Mouse (Mus musculus): Measurements from ENCODE around the gene Aasdh.
"Not testable (repeated sequence)": the region's sequence is repeated elsewhere in the genome, so short reads cannot be mapped to it uniquely, and the experiment has no call there.

Gene Aasdh

DNA sequence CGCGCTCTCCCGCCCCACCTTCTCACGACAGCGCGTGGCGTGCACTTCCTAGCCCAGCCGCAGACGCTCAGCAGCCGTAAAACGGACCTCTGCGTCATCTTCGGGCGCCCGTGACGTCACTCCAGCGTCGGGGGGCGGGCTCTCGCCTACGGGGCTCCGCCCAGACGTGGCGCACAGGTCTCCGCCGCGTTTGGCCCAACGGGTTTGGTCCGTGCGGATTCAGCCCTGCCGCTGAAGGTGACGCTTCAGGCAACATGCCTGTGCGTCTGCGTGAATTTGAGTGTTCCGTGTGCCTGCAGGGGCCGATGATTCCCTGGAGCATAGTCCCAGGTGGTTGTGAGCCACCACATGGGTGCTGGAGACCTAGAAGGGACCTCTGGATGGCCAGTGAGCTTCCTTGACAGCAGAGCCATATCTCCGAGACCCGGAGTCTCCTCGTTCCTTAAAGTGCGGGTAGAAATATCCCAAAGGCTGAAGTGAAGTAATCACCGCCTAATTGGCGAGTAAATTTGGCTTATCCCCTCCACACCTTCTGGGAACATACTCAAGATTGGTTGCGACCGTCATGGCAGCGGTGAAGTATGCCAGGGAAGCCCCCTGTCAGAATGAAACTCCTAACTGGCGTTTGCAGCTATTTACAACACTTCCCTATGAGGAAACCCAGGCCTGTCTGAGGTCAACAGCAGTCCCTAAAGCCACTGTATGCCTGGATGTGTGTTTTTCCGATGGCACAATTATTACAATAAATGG, at the start of gene Aasdh:
Aasdh (minus strand) TSS at position 110 of the 750 bp plus-strand sequence.
- peak; percentile 96 to 97 for DNase-seq (ENCODE audit: low spot score in 2 of 2)

DNA sequence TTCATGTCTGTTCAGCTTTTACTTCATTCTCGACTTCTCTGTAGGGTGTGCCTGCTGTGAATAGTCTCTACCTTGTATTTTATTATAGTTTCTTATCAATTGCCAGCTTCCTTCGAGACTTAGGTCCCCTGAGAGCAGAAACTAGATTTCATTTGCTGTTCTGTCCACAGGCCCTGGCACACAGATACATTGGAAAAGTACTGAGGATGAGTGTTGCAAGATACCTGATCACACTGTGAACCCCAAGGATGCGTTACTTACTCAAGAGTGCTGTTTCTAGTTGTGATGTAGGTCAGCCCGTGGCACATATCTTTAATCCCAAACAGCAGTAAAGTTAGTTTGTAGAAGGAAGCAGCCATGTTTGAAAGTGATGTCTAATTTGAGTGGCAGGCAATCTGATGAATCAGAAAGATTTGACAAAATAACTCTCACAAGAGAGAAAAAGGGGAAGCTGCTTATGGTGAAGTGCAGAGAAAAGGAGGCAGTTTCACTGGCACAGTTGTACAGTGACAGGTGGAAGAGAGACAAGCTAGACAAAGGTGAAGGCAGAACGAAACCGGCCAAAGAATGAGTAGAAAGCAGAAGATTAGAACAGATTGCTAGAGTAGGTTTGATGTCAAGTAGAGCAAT, 49.1 kb upstream of the Aasdh start:
- no peak for DNase-seq (ENCODE audit: low spot score in 2 of 2)

DNA sequence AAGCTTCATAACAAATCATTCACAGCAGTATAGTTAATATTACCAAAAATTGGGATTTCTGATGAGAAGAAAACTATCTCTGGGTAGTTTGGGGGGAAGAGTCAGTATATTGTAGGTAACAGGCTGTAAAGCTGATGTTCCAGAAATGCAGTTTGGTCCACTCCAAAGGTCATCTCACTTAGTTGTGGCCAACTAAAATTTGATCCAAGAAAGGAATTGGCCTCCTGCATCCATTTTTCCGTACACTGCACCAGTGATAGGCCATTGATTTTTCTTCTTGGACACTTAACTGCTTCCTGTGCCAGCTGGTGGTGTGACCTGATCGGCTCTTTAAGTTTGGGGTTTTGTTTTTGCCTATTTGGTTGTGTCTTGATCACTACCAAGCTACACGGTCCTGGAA, 48.5 kb upstream of the Aasdh start:
- DNase-seq (ENCODE audit: low spot score in 2 of 2) = no peak

DNA sequence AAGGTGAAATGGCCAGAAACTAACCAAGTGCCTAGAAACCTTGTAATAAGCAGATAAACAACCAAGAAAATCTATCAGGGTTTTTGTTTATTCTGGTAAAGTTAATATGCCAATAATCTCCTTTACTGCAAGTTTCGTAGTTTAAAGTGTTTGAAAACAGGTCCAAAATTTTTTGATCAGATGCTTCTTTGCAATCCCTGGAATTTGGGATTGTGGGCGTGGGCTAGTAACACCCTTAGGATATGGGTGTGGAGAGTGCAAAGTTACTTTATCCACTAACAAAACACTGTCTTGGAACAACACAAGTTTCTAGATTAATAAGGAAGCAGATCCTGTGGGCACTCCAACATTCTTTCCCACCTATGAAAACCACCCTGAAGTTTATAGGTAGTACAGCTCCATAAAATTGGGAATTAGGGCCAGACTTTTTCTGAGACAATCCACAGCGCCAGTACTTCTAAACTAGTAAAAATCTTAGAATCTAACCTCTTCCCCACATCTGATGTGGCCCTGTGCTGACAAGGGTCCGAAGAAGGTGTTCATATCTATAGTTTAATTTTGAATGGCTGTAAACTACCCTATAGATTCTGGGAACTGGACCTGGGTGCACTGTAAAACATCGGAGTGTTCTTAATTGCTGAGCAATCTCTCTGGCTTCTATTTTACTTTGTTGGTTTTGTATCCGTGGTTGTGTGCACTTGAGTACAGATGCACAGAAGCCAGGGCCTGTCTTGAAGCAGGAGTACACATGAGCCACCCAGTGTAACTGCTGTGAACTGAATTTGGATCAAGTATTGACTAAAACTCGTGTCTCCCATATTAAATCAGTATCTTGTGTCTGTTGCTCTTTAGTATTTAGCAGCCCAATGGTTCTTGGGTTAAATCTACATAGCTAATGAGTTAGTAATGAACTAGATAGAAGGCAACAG, 47.1 kb upstream of the Aasdh start:
- no peak for DNase-seq (ENCODE audit: low spot score in 2 of 2)

DNA sequence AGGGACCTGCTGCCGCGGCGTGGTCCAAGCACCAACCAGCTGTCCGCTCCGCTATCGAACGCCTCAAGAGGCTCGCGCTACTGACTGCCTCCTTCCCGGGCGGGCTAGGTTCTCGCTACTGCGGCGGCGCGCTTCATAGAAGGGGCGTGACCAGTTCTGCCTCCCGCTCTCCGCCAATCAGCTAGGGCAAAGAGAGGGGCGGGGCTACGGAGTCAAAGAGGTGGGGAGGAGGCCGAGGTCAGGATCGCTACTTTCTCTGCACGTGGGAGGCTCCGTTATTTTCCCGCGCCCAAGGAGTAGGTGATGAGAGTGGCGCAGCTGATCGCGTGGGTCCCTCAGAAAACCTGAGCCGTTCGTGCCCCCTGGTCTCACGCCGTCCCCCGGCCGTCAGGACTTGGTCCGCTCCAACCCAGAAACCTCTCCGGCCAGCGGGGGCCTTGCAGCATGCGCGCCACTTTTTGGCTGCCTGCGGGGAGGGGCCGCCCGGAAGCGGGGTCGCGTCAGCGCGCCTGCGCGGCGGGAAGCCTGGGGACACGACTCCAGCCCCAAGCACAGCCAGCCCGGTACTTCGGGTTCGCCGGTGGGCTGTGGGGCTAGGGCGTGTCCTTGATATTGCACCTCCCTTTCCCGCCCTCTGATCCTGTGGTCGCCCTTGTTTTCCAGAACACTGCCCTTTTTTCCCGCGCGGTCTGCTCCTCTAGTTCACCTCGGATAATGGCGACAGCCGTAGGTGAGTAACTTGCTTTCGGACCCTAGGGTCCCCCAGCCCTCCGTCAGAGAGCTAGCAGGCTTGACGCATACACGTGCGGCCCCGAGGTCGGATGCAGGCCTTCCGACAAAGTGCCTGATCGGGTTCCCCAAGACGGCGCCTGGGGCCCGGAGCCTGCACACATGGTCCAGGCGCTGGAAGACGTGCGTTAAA, 46.1 kb upstream of the Aasdh start, which contains the start of the genes Paics and Ppat:
Paics (plus strand) TSS at position 202 of the 922 bp plus-strand sequence.
Ppat (minus strand) TSS at position 473 of the 922 bp plus-strand sequence.
- DNase-seq (ENCODE audit: low spot score in 2 of 2) = peak; percentile 97 to 98

DNA sequence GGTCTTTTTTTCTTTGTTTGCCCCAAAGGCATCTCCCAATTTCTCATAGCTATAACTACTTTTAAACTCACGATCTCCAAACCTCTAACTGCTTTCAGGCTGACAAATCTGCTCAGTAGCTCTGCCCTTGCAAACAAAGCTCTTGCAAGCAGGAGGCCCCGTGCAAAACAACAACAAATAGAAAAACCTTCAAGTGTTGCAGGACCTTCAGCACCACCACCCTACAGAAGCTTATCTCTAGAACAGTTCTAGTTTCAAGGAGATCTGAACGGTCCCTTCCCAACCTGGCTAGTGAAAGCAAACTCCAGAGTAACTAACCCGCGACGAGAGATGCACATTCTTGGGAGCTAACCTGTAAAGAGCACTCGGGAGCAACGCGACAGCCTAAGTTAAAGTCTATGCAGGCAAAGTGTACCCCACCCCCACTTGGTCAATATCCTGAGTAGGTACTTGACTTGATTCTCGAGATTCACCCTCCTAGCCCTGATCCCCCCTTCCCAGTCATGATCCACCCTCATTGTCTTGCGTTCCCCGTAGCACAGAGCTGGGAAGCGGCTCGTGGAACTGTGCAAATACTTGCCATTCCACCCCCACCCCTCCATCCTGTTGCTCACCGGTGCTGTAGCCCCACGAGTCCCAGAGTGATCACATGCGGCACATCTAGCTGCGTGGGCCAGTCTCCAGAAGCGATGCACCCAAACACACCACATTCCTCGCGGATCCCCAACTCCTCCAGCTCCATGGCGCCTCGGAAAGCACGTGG, 45.2 kb upstream of the Aasdh start:
- no peak for DNase-seq (ENCODE audit: low spot score in 2 of 2)

DNA sequence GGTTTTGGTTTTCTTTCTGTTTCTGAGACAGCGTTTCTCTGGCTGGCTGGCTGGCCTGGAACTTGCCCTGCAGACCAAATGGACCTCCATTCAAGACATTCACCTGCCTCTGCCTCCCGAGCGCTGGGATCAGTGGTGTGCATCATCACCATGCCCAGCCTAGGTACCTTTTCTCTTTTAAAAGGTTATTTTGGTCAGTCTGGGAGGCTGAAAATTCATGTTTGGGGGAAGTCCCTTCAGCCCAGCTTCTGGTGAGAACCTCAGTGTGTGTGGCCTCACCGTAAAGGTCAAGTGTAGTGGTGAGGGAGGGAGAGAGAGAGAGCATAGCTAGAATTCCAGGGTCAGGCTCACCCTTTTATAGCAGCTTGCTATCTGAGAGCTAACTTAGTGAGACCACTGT, 42.4 kb upstream of the Aasdh start:
- DNase-seq (ENCODE audit: low spot score in 2 of 2) = no peak

DNA sequence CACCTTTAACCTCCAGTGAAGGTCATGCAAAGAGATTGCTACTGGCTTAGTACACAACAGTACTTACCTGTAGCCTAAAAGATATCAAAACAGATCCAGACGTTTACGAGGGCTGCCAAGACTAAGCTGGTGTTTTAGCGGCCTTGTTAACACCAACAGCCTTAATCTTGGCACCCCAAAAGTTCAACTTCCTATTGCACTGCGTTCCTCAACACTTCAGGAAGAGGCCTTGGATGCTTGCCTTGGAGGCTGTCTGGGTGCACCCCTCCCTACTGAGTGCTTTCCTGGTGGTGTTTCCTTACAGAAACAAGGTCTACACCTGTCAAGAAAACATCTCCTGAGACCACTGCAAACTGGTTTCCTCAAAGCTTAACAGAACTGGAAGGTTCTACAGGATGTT, 41.8 kb upstream of the Aasdh start:
- no peak for DNase-seq (ENCODE audit: low spot score in 2 of 2)

DNA sequence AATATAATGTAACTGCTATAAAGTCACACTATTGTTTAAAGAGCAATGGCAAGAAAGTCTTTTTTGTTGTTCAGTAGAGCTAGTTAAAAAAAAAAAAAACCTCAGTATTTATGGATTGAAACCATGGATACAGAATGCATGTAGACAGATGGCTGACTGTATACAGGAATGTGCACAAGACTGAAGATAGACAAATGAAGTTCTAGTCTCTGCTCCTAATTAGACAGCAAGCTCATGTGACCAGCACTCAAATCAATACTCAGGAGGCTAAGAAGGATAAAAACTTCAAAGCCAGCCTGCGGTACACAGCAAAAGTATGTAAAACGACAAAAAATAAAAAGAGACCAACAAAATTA, 40.3 kb upstream of the Aasdh start:
- DNase-seq (ENCODE audit: low spot score in 2 of 2) = no peak

DNA sequence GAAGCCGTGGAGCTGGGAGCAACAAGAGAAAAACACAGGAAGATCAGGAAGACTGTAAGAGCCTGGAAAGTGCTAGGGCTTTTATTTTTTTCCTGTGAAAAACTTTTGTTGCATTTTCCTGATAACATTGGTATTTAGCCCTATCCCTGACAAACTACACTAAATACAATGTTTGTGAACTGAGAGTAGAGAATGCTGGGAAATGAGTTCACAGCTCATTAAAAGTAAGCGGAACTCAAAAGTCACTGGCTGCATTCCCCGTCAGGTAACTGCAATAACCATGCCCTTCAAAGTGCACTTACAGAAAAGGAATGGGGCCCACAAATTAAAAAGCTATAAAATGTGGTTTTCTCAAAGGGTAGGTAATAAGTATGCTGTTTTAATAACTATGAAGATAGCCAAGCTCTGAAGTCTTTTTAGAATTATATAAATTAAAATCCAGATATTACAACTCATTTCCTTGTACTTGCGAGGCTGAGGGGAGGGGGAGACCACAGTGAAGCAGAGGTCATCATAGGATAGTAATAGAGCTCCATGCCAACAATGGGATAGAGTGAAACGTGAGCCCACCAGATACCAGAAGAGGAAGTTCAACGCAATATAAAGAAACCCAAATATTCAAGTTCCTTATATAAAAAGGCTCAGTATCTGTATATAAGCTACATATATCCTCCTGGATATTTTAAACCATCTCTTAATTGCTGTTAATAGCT, 39.8 kb upstream of the Aasdh start:
- no peak for DNase-seq (ENCODE audit: low spot score in 2 of 2)

DNA sequence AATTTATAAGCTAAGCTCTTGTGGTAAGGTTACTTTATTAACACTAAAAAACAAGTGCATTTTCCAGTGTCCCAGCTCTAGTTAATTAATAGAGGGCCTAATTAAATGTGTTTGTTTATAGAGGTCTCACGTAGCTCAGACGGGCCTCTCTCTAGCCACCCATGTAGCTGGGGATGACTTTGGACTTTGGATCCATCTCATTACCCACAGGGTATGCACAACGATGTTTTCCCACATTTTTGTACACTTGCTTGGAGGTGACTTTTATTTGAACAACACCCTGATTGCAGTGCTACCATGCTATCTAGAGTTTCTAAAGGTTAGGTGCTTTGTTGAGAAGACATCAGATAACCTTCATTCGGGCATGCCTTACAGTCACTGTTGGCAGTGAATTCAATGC, 37.2 kb upstream of the Aasdh start:
- DNase-seq (ENCODE audit: low spot score in 2 of 2) = no peak

DNA sequence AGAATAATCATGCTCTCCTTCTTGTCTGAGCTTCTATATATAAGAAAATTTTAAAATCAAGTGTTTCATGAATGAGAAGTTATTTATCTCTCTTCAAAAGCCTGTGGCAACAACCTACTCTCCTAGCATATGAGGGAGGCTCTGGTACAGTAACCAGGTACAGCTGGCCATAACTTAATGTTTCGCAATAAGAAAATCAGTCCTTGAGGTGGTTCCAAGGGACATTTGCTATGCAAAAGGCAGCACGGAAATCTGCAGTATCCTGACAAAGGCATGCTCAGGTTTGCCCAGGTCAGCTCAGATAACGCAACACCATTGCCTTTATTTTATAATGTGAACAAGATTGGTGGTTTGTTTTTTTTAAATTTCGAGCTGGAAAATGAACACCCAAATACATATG, 36.7 kb upstream of the Aasdh start:
- DNase-seq (ENCODE audit: low spot score in 2 of 2) = no peak

DNA sequence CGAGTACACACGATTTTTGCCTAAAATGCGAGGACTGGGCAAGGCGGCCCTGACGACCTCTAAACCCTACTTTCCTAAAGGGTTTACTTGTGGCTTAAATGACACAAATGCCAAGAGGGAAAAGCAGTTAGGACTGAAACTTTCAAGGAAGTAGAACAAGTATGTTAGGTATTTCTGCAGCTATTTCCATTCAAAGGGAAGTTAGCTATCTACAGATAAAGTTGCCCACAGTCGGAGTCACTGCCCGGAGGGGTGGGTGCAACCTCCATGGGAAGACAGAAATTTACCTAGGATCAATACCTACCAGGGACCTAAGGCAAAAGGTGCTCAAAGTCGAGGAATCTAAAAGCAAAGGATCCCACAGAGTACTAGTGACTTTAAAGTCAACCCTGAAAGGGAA, 34.4 kb upstream of the Aasdh start:
- no peak for DNase-seq (ENCODE audit: low spot score in 2 of 2)

DNA sequence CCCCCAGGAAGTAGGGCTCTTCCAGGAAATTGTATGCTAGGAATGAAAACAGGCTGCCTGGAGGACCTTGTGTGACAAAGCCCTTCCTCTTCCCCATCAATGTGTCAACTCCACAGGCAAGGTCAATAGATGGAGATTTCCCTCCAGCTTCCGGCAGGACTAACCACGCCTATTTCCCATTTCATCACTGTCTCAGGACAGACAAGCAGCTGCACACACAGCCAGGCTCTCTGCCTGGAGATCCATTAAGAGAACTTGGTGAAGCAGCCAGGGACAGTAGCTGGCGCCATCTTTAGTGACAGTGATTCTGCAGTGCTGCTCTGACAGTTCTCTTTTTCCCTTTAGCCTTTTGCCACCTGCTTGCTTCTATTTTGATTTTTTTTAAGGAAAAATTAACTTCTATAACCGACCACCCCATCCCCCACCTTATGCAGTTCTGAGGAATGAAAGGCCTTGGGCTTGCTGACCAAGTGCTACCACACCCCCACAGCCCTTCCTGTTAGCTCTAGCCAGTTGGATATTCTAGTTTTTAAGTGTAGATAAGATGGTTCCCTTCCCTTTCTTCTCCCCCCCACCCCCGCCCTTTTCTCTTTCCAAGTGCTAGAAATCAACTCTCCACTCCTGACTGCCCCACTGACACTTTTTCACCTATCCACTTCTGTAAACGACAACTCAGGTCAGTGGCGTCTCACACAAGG, 24.0 kb upstream of the Aasdh start:
- no peak for DNase-seq (ENCODE audit: low spot score in 2 of 2)

DNA sequence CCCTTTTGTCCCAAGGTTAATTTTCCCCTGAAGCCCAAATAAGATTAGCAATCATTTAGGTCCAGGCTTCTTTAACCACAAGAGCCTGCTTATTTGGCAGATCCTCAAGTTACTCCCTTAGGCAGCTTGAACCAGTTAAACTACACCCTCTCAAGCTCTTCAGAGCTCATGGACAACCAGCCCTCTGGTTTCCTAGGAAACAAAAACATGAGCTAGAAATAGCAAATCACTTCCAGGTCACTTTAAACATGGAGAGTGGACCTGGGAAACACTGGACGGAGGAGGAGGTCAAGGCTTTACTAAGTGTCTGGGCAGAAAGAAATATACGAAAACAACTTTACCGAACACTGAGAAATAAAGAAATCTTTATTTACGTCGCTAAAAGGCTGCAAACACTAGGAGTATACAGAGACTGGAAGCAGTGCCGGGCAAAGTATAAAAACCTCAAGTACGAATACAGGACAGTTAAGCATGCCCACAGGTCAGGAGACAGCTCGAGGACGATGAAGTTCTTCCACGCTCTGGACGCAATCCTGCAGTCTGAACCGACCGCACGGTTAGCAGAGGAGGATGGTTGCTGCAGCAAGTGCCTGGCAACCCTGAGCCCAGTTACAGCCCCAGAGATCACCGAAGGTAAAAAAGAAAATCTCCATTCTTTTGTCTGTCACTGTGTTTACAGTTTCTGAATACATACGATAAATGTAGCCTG, 23.0 kb upstream of the Aasdh start:
- DNase-seq (ENCODE audit: low spot score in 2 of 2) = peak in 1 of 2 experiments; percentile 24

DNA sequence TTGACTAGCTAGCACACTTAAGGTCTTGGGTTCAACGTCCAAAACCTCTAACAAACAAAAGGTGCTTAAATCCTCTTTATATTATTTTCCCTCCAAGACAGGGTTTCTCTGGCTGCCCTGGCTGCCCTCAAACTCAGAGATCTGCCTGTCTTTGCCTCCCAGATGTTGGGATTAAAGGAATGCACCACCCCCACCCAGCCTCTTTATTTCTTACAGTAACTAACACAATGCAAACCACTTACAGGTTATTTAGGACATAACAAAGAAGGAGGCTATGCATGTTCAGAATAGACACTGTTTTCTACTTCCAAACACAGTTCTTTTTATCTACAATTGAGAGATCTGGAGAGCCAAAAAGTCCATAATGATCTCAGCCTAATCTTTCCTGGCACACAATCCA, 19.0 kb upstream of the Aasdh start:
- DNase-seq (ENCODE audit: low spot score in 2 of 2) = no peak

DNA sequence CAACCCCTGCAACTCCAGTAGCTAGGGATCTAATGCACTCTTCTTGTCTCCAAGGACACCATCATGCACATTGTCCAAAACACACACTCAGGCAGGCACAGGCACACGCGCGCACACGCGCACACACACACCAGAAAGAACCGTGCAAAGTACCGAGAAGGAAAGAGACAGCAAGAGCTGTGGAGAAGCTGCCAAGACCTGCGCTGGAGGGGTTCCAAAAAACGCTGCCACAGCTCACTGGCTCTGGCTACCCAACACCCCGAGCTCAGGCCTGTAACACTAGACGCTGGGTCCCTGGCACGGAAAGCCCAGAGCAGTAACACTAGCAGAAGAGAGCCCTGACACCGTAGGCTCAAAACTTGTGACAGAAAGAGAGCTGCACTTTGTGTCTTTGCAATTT, 18.1 kb upstream of the Aasdh start:
- DNase-seq (ENCODE audit: low spot score in 2 of 2) = peak; percentile 44 to 51

DNA sequence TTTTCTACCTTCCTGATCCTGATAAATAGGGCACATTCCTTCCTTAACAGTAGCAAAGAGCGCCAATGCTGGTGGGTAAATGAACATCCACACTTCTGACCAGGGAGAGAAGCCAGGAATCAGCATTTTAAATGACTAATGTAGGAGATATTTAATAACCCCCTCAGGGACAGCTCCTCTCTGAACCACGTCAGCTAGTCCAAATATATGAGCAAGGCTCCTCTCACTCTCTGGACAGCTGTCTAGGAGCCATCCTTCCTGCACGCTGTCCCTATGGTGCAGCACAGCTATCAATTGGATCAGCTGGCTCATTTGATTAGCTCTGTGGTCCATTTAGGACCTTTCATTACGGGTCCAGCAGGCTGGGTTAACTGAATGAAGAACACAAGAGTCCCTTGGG, 17.5 kb upstream of the Aasdh start:
- DNase-seq (ENCODE audit: low spot score in 2 of 2) = no peak

DNA sequence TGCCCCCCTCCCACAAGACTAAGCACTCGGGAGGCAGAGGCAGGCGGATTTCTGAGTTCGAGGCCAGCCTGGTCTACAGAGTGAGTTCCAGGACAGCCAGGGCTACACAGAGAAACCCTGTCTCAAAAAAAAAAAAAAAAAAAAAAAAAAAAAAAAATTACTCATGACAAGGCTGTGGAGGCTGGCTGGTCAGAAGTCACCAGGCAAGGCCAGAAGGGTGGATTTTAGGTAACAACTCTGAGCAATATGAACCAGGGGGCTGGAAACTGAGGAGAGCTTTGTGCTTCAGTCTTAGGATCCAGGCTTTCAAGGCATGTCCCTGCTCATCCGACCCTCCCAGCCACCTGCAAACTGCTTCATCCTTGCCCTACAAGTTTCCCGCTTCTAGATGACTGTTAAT, 7.2 kb upstream of the Aasdh start:
- DNase-seq (ENCODE audit: low spot score in 2 of 2) = not testable (repeated sequence)
